Mouse (Mus musculus): ENCODE measurements at regions not wholly inside any gene's neighbourhood (a gene's known extent, or its start where the extent isn't known, plus 50 kb on each side); places are given as distances from the start of the nearest gene placed in this dataset.
"Not testable (repeated sequence)": the region's sequence is repeated elsewhere in the genome, so short reads cannot be mapped to it uniquely, and the experiment has no call there.

- intact Hi-C loops (cut with DNase I) = no loop called here
- DNase-seq = no peak
Measured at GRCm38 (mm10) chr4:27529565-27529964, 1182.9 kb upstream of the Manea start.

DNA sequence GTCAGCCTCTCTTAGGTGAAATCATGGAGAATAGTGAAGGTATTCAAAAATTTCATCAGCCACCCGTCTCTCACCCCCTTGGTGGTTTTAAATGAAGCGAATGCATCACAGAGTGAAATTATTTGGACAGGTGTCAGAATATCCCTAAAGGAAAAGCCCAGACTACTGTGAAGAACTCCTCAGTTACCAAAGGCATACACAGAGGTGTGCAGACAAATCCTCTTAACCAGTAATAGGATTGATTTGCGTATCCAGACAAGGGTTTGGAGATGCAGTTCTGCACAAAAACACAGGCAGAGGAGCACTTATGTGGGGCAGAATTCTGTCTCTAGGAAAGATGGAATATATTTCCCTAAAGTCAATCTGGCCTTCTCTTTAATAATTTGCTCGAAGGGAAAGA lies 1173.6 kb upstream of the Manea start:
- DNase-seq = no peak
- intact Hi-C loops (cut with DNase I) = no loop called here

DNA sequence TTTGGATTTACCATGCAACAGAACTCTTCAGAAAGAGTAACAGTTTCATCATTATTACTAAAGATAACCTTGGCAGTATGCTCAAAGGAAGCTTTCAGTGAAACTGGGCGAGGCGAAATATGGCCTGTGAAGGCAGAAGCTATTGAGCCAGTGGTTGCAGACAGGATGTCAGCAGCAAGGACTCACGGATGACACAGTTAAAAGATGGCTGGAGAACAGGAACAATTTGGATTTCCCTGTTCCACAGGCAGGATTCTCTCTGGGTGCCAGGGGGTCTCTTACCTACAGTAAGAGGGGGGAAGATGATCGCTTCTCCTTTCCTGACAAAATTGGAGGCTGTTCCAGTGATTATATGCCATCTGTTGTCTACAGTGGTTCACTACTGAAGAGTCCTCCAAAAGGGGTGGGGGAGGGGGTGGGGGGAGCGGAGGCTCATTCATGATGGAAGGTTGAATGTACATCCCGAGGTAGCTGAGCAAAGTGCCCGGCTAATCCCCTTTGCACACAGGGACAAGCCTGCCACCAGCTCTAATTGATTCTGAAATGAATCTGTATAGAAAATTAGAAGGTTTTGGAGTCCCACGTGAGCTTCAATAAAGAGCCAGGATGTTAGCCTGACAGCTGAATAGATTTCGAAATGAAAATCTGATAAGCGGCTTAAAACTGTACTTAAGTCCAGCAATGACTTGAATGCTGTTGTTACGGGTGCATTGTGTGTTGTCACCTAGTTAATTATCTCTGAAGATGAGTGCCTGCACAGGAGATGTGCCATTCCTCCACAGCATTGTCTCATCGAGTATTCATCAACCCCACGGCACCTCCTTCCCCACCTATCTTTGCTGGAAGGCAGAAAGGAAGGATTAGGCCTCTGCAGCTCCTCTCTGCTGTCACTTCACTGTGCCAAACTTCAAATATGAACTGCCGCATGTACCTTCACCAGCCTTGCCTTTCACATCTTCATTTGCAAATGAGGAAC lies 1158.4 kb upstream of the Manea start:
- intact Hi-C loops (cut with DNase I) = no loop called here
- DNase-seq = peak; percentile 16

- no peak for DNase-seq
- intact Hi-C loops (cut with DNase I) = no loop called here
Measured at GRCm38 (mm10) chr4:27497926-27498325, 1151.2 kb upstream of the Manea start.

DNA sequence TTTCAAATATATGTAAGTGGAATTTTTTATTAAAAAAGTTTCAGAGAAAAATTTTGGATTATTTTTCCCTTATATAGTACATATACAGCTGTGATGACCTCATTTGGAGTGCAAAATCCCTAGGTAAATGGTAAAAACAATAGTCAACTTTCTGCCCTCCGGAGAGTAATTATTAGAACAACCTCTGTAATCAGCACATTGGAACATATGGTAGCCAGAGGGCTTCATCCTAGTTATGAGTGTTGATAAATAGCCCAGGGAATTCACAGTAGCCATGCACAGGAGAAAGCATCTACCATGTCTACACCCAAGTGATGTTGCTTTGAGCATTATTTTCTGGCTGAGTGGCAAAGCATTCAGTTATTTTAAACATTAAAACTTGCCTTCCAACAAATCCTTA lies 1150.6 kb upstream of the Manea start:
- intact Hi-C loops (cut with DNase I) = no loop called here
- no peak for DNase-seq

DNA sequence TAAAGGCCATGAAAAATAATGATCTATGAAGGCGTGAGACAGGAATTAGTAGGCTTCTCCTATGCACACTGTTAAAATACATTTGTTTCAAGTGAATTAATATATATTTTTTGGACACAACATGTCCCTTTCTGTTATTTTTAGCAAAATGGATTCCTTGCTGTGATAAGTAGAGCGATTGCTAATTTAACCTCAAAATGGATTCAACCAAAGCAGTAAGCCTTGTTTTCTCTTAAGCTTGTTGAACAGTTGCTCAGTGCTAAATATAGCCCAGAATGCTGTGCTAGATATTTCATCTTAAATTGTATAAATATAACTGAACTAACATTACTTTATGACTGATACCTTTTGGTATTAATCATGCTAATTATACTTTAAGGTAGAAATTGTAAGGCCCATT lies 1144.6 kb upstream of the Manea start:
- intact Hi-C loops (cut with DNase I) = no loop called here

DNA sequence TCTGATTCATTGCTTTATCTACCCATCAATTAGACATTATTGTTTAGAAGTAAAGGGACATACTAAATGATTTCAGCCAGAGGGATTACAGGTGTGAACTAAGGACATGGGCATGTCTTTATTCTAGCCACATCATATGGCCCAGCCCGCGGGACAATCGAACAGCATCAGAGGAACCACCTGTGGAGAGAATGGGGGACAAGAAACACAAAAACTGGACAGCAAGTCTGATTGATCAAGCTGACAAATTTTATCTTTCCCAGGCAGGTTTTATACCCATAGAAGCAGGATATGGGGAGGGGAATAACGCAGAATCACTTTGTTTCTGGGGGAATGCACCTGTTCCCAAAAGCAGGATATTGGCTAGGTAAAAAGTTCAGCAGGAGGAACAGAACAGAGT lies 1103.2 kb upstream of the Manea start:
- no peak for DNase-seq
- intact Hi-C loops (cut with DNase I) = no loop called here

More for the DNA sequence above, 1144.6 kb upstream of the Manea start:
- DNase-seq = no peak

- intact Hi-C loops (cut with DNase I) = no loop called here
Measured at GRCm38 (mm10) chr4:27446310-27446709, 1099.6 kb upstream of the Manea start.

DNA sequence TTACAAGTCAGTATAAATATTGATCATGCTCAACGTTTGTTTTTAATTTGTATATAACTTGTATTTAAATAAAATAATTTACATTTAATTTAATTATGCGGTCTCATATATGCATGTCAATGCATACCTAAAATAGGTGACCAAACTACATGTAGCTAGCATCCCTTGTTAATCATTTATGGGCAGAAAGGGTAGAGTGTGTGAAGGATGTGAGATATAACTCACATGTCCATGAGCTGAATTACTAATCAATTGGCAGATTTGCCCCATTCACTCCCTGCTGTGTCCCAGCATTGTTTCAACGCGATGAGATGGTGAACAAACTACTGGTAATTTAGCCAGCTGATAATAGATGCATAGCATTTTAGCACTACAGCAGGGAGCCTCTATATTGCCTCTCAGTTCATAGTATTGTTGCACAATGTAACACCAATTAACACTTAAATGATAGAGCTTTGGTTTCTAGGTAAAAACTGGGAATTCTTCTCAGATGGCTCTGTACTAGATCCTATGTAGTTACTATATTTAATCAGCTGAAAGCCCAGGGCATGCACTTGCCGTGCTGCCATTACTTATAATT lies 1082.6 kb upstream of the Manea start:
- no peak for DNase-seq
- intact Hi-C loops (cut with DNase I) = no loop called here

More at GRCm38 (mm10) chr4:27446310-27446709, 1099.6 kb upstream of the Manea start:
- no peak for DNase-seq

- DNase-seq = peak; percentile 96
- intact Hi-C loops (cut with DNase I) = no loop called here
Measured at GRCm38 (mm10) chr4:27425902-27426301, 1079.2 kb upstream of the Manea start.

GRCm38 (mm10) chr4:27423846-27424245 lies 1077.2 kb upstream of the Manea start:
- intact Hi-C loops (cut with DNase I) = no loop called here
- peak; percentile 7 for DNase-seq

DNA sequence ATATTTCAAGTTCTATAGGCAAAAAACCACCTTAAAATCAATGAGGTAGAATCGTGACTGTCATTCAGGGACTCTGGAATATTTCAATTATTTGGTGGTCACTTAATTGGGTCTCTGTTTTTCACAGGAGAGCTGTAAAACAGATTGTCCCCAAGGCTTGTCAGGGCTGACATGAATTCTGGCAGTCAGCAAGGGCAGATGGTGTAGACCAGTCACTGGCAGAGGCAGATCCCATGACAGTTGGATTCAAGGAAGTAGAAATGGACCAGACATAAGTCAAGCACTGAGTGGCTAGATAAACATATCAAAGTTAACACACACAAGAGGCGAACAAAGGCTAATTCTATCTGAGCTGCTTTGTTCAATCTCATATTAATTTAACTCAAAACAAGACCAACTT lies 1071.8 kb upstream of the Manea start:
- peak; percentile 70 for DNase-seq
- intact Hi-C loops (cut with DNase I) = no loop called here

- DNase-seq; intact Hi-C loops (cut with DNase I): not testable (repeated sequence)
Measured at GRCm38 (mm10) chr4:27384941-27385340, 1038.2 kb upstream of the Manea start.

DNA sequence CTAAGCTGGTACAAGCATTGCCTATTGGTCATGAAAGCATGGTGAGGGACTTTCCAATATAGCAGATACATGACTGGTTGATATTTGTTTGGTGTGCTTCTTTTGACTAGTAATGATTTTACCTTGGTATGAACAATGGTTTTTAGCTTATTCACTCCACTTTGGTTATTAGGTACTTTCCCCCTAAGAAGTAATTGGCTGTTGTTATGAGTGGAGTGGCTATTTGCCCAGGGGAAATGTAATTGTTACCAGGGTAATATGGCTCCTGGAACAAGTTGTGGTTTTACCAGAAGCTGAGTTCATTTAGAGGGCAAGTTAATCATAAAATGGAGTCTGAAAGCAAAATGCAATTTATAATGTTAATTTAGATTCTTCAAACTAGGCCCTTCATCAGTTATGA lies 1000.2 kb upstream of the Manea start:
- no peak for DNase-seq
- intact Hi-C loops (cut with DNase I) = no loop called here

DNA sequence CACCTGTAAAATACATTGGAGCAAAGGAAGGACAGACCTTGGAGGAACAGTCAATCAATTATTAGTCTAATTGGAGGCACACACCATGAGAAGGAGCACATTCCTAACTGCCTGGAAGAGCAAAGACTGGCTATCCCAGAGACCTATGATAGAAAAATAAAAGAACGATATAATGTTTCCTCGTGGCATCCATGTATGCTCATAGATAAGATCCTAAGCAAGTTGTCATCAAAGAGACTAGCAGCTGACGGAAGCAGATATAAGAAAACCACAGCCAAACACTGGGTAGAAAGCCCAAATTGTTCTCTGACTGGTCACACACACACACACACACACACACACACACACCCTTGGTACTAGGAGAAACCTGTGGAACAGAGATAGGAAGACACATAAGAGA lies 986.6 kb upstream of the Manea start:
- intact Hi-C loops (cut with DNase I) = no loop called here
- DNase-seq = no peak

Data from left cerebral cortex, postnatal 4 days (tissue).